Mouse (Mus musculus) liver, embryonic 14.5 days (tissue): ENCODE results near the gene Ddx31. TPM values are rescaled to one million over a fixed set of nuclear protein-coding genes. Genes with fewer than 3 reads are reported as not detected.

Experiments used
- ATAC-seq: fragments of 200-750 bp; cut with Nextera tagmentation; 2 replicates; pipeline ENCODE4 v1.8.0; 2017; ENCODE audit warnings: moderate number of reproducible peaks, mild to moderate bottlenecking, moderate library complexity; ENCODE audit not compliant: insufficient read depth
- DNase-seq, 3 experiments: peaks; one replicate each; pipeline ENCODE4 v3.0.0-alpha.2; 2012 to 2013; ENCODE audit warnings: low read depth in 3 of 3, low spot score in 3 of 3
- H3K27ac ChIP-seq: fragments of 300-500 bp; sonication (generic); 2 replicates; pipeline ENCODE4 v1.5.1; 2014; ENCODE audit warnings: moderate library complexity, mild to moderate bottlenecking, control low read depth, inconsistent platforms
- H3K27me3 ChIP-seq: fragments of 300-500 bp; sonication (generic); 2 replicates; pipeline ENCODE4 v1.6.1; 2014; ENCODE audit warnings: mild to moderate bottlenecking, low read length, moderate library complexity; ENCODE audit not compliant: control insufficient read depth, insufficient read depth
- H3K36me3 ChIP-seq: fragments of 300-500 bp; sonication (generic); replicated peaks from 2 replicates; pipeline ENCODE4 v1.6.1; 2014; ENCODE audit warnings: low read depth; ENCODE audit not compliant: control insufficient read depth, insufficient read depth
- H3K4me1 ChIP-seq, 2 experiments: fragments of 200-500 bp in 1 of 2; fragments of 300-500 bp in 1 of 2; sonication (generic) in 1 of 2; replicated peaks; 2 replicates each; pipeline ENCODE4 v1.6.1; 2012 to 2014; ENCODE audit warnings: antibody characterized with exemption in 1 of 2, inconsistent platforms in 1 of 2, low read length in 1 of 2; ENCODE audit not compliant: control insufficient read depth in 2 of 2, insufficient read depth in 2 of 2
- H3K4me2 ChIP-seq: fragments of 300-500 bp; sonication (generic); 2 replicates; pipeline ENCODE4 v1.6.1; 2014; ENCODE audit warnings: low read depth, mild to moderate bottlenecking, control low read depth, moderate library complexity
- H3K4me3 ChIP-seq, 2 experiments: fragments of 200-500 bp in 1 of 2; fragments of 300-500 bp in 1 of 2; sonication (generic) in 1 of 2; 2 replicates each; pipeline ENCODE4 v1.5.1; 2012 to 2014; ENCODE audit warnings: low read depth in 2 of 2, low read length in 2 of 2, mild to moderate bottlenecking in 2 of 2, control low read depth in 1 of 2, inconsistent platforms in 1 of 2, moderate library complexity in 1 of 2; ENCODE audit not compliant: insufficient read depth in 1 of 2
- H3K9ac ChIP-seq: fragments of 300-500 bp; sonication (generic); replicated peaks from 2 replicates; pipeline ENCODE4 v1.6.1; 2014; ENCODE audit warnings: mild to moderate bottlenecking, control low read depth, moderate library complexity
- H3K9me3 ChIP-seq: fragments of 300-500 bp; sonication (generic); 2 replicates; pipeline ENCODE4 v1.6.1; 2016; ENCODE audit warnings: low read length, mixed read lengths; ENCODE audit not compliant: control insufficient read depth
- CTCF ChIP-seq: IDR thresholded peaks from 2 replicates; pipeline ENCODE4 v1.5.1; 2016; ENCODE audit warnings: antibody characterized with exemption, low read depth, control low read depth
- EP300 ChIP-seq: IDR thresholded peaks from 2 replicates; pipeline ENCODE4 v1.6.1; 2016; ENCODE audit warnings: antibody characterized with exemption, low read depth
- WGBS: fragments of 180-500 bp; shearing (Covaris S2); extraction: QIAGEN DNeasy Blood & Tissue Kit; methylation state at CpG from one replicate; pipeline ENCODE4 v1.1.7; 2014; ENCODE audit not compliant: insufficient replicate concordance; 5-methylcytosine and 5-hydroxymethylcytosine counted together
- polyA plus RNA-seq, 2 experiments: library from polyadenylated mRNA; depleted of rRNA in 1 of 2; stranded (reverse) in 1 of 2; unstranded in 1 of 2; fragments of >200 nt; fragmentation: Nextera tagmentation in 1 of 2; extraction: Ambion mirVana in 1 of 2; gene quantifications; 2 replicates each; pipeline versions ENCODE4 v1.2.1 to v1.2.3; 2012 to 2014

Ddx31 gene
- polyA plus RNA-seq, 2 experiments = 3.5 to 5.0 TPM

DNA sequence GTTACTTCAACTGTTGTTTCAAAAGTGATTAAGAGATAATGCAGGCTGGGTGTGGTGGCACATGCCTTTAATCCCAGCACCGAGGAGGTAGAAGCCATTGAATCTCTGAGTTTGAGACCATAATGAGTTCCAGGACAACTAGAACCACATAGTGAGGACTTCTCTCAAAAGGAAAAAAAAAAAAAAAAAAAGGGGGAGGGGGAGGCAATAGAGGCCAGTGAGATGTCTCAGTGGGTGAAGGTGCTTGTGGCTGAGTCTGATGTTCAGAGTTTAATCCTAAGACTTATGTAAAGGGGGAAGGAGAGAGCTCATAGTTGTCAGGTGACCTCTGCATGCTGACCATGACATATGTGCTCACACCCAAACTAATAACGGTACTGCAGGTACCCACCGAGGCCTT, 1.8 kb downstream of the Ddx31 start:
- Histone ChIP-seq H3K9me3 (no peaks in the 10 kb centered on the region), H3K4me1 (peaks cover 9 to 13% of the 10 kb centered on the region in 2 experiments), H3K27me3 (no peaks in the 10 kb centered on the region), H3K36me3 (peaks cover 7% of the 10 kb centered on the region; the same call in 1 of the 2 replicates), H3K27ac (no peak overlapping the region), H3K4me3 (no peak overlapping the region), H3K4me2 (peak overlapping the region; percentile 94), H3K9ac (no peak overlapping the region)
- TF ChIP-seq EP300 (no peak), CTCF (no peak)
- DNase-seq = no peak
- 30% methylated on average over 3 of the region's 3 CpGs for WGBS
- no peak for ATAC-seq

DNA sequence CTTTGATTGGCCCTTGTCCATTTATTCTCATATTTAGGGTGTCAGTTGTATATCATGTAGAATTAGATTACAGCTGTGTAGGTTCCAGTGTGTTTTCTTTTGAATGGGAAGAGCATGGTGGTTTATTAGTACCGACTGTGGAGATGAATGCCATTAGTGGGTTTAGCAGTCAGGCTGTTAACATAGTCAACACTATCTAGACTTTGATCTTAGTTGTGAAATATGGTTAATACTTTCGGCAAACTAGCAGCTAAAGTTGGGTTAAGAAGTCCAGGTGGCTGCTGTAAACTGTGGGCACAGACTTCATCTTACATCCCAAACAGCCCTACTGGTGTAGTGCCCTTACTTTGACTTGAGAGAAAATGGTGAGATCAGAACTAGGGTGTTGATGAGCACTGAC, 8.7 kb downstream of the Ddx31 start:
- Histone ChIP-seq H3K36me3 (peaks cover 7% of the 10 kb centered on the region; the same call in 1 of the 2 replicates), H3K4me2 (no peak overlapping the region), H3K4me3 (no peak overlapping the region), H3K9me3 (no peaks in the 10 kb centered on the region), H3K27ac (no peak overlapping the region), H3K27me3 (no peaks in the 10 kb centered on the region), H3K9ac (no peak overlapping the region), H3K4me1 (no peaks in the 10 kb centered on the region)
- ATAC-seq = no peak
- WGBS = 63% methylated on average over 2 of the region's 2 CpGs
- no peak for DNase-seq
- TF ChIP-seq CTCF (no peak), EP300 (no peak)

DNA sequence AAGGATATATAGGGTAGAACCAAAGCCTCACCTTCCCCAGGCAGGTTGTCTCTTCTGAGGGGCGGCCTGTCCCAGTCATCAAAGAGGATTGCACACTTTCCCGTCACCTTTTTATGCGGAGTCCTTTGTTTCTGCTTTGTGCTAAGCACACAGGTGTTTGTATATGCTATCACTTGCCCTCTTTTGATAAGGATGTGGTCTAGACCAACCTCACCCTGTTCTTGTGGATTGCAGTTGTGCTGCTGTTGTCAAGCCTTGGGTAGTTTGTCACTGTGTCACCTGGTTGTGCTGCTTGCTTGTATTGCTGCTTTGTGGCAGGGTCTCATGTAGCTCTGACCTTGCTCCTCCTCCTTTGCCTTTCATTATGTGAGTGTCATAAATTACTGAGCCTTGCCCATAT, 12.4 kb downstream of the Ddx31 start:
- H3K27me3 ChIP-seq = no peaks in the 10 kb centered on the region
- H3K4me3 ChIP-seq = no peak overlapping the region
- no peak overlapping the region for H3K27ac ChIP-seq
- ATAC-seq (no peak), DNase-seq (no peak)
- H3K4me2 ChIP-seq = no peak overlapping the region
- 77% methylated on average over 3 of the region's 3 CpGs for WGBS
- H3K9ac ChIP-seq = no peak overlapping the region
- TF ChIP-seq CTCF = no peak
- TF ChIP-seq EP300 = no peak
- no peaks in the 10 kb centered on the region for H3K4me1 ChIP-seq
- no peaks in the 10 kb centered on the region; the same call in 1 of the 2 replicates for H3K36me3 ChIP-seq
- H3K9me3 ChIP-seq = no peaks in the 10 kb centered on the region

DNA sequence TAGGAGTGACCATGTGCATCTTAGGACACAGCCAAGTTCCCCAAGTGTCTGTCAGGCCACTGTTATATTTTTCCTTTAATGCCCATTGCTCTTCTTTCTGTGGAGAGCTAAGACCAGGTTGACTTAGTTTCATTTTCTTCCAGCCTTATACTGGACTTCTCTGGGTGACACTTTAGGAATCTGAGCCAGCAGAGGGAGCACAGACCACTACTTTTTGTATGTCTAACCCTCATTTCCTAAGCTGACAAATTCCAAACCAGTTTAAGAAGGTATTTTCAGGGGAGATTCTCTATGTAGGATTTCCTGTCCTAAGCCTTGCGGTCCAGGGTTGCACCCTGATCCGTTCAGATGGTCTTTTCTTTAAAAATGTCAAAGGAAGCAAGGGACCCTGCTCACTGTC, 15.6 kb downstream of the Ddx31 start:
- H3K27me3 ChIP-seq = no peaks in the 10 kb centered on the region
- TF ChIP-seq CTCF (no peak), EP300 (no peak)
- 81% methylated on average over 2 of the region's 2 CpGs for WGBS
- ATAC-seq (no peak), DNase-seq (no peak)
- H3K36me3 ChIP-seq = peaks cover 4% of the 10 kb centered on the region
- H3K9ac ChIP-seq = no peak overlapping the region
- no peak overlapping the region for H3K27ac ChIP-seq
- no peak overlapping the region for H3K4me2 ChIP-seq
- no peak overlapping the region for H3K4me3 ChIP-seq
- H3K4me1 ChIP-seq = no peaks in the 10 kb centered on the region
- no peaks in the 10 kb centered on the region for H3K9me3 ChIP-seq

DNA sequence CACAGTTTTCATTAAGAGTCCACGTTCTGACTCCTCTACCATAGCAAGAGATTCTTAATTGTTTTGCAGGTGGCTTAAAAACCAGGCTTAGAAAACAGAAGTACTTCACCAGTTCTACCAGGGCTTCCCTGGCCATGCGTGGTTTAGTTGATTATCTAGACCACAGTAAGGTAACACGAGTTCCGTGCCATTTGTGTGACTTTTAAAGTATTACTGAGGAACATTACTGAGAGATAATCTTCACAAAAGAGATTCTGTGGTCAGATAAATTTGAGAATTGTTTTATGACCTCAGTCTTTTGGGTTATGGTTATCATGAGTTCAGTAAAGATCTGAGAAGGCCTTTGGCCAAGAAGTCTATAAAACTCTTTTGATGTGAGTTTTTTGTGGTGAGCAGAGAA, 19.1 kb downstream of the Ddx31 start:
- Histone ChIP-seq H3K36me3 (peaks cover 11% of the 10 kb centered on the region), H3K9ac (no peak overlapping the region), H3K27ac (no peak overlapping the region), H3K4me2 (no peak overlapping the region), H3K4me3 (no peak overlapping the region), H3K4me1 (no peaks in the 10 kb centered on the region), H3K27me3 (no peaks in the 10 kb centered on the region), H3K9me3 (no peaks in the 10 kb centered on the region)
- WGBS = 68% methylated on average over 4 of the region's 4 CpGs
- DNase-seq (no peak), ATAC-seq (no peak)
- TF ChIP-seq CTCF (no peak), EP300 (no peak)
